Mouse (Mus musculus): Measurements from ENCODE around the gene Ecsit.

GRCm38 (mm10) chr9:22131226-22131981 is 46.2 kb upstream of the Ecsit start:
- no peak for TF ChIP-seq CTCF (IDR thresholded peaks at IDR 0.05; ENCODE audit: borderline replicate concordance, extremely low read depth, insufficient read depth, insufficient read length)
- TF ChIP-seq POLR2A (IDR thresholded peaks at IDR 0.05; ENCODE audit: borderline replicate concordance, extremely low read depth, insufficient read depth, insufficient read length, poor library complexity, severe bottlenecking) = no peak

All from brain, embryonic 14.5 days (tissue).